ENCODE assay signal across 18 mouse cellular contexts in genomic region chr14:46591753-46592359, GRCm38 (mm10).
DNase-seq lines count a peak whose midpoint lies in the region; ATAC-seq lines count a peak whose summit lies in the region.
"Had no signal": no experiment of that assay in that cellular context is flagged by ENCODE, and none has a peak within 500 bp of the region (broad histone marks: within the 10 kb centered on the region; RNA-seq: fewer than 3 reads in every experiment).

No protein-coding gene starts in this region.

- peaks cover 28% of the 10 kb centered on the region for H3K4me1 ChIP-seq in kidney, embryonic 15.5 days
- H3K4me1 ChIP-seq in neural tube, embryonic 11.5 days (ENCODE audit: control insufficient read depth, insufficient read depth, low read length): no peaks in the 10 kb centered on the region
- no peaks in the 10 kb centered on the region for H3K4me1 ChIP-seq in neural tube, embryonic 14.5 days (ENCODE audit: control insufficient read depth, insufficient read depth, low read length)
- H3K4me1 ChIP-seq: forebrain, embryonic 13.5 days; heart, embryonic 15.5 days had no signal

- H3K27me3 ChIP-seq in kidney, embryonic 15.5 days: no peaks in the 10 kb centered on the region
- no peaks in the 10 kb centered on the region for H3K27me3 ChIP-seq in neural tube, embryonic 11.5 days (ENCODE audit: control insufficient read depth, insufficient read depth, low read length)
- H3K27me3 ChIP-seq in neural tube, embryonic 14.5 days (ENCODE audit: control insufficient read depth, insufficient read depth, low read length): no peaks in the 10 kb centered on the region
- H3K27me3 ChIP-seq: forebrain, embryonic 13.5 days; heart, embryonic 15.5 days had no signal

- 0 out of 2 replicates have a peak, but pooled peaks have one; percentile 40 for ATAC-seq in kidney, embryonic 15.5 days (replicated peaks; ENCODE audit: low FRiP score)
- ATAC-seq in neural tube, embryonic 11.5 days (ENCODE audit: insufficient read depth, low FRiP score, low TSS enrichment): peak; percentile 60
- peak; percentile 86 for ATAC-seq in neural tube, embryonic 14.5 days (ENCODE audit: low read depth)
- ATAC-seq: forebrain, embryonic 13.5 days; forebrain, postnatal 0 days had no signal

- H3K4me2 ChIP-seq in kidney, embryonic 15.5 days: no peak overlapping the region
- no peak overlapping the region for H3K4me2 ChIP-seq in neural tube, embryonic 11.5 days (ENCODE audit: low read depth)
- H3K4me2 ChIP-seq in neural tube, embryonic 14.5 days (ENCODE audit: low read depth, low read length): no peak overlapping the region
- H3K4me2 ChIP-seq: forebrain, embryonic 13.5 days; heart, embryonic 11.5 days; heart, embryonic 15.5 days had no signal

- no peak overlapping the region; the same call in 1 of the 2 replicates for H3K27ac ChIP-seq in kidney, embryonic 15.5 days
- H3K27ac ChIP-seq in neural tube, embryonic 11.5 days (ENCODE audit: low read depth, low read length): no peak overlapping the region
- no peak overlapping the region for H3K27ac ChIP-seq in neural tube, embryonic 14.5 days (ENCODE audit: low read depth, low read length)
- H3K27ac ChIP-seq: embryonic facial prominence, embryonic 10.5 days; forebrain, embryonic 13.5 days; heart, adult 2 months; heart, embryonic 15.5 days had no signal

- H3K9ac ChIP-seq in kidney, embryonic 15.5 days: no peak overlapping the region
- H3K9ac ChIP-seq in neural tube, embryonic 11.5 days (ENCODE audit: low read length): no peak overlapping the region
- no peak overlapping the region for H3K9ac ChIP-seq in neural tube, embryonic 14.5 days (replicated peaks; ENCODE audit: low read depth, low read length)
- H3K9ac ChIP-seq: forebrain, embryonic 13.5 days; forebrain, postnatal 0 days; heart, embryonic 15.5 days had no signal

- no peaks in the 10 kb centered on the region for H3K36me3 ChIP-seq in kidney, embryonic 15.5 days
- no peaks in the 10 kb centered on the region for H3K36me3 ChIP-seq in neural tube, embryonic 11.5 days (ENCODE audit: control insufficient read depth, insufficient read depth, low read length)
- no peaks in the 10 kb centered on the region for H3K36me3 ChIP-seq in neural tube, embryonic 14.5 days (ENCODE audit: control insufficient read depth, insufficient read depth, low read length)
- H3K36me3 ChIP-seq: embryonic facial prominence, embryonic 10.5 days; heart, embryonic 15.5 days had no signal

- DNase-seq in kidney, postnatal 36 days: no peak
- no peak for DNase-seq in neural tube, embryonic 11.5 days (ENCODE audit: low spot score)
- DNase-seq in neural tube, embryonic 10.5 days (ENCODE audit: extremely low spot score, low spot score): no peak
- no peak for DNase-seq in layer of hippocampus, adult 11-12 months (ENCODE audit: low spot score)
- no peak for DNase-seq in adrenal gland, postnatal 25 days
- DNase-seq: adrenal gland, postnatal 14 days; cerebellum, adult 2 months; cerebellum, postnatal 10 days; forebrain, postnatal 0 days; gastrocnemius, postnatal 14 days; heart, adult 2 months; heart, postnatal 14 days had no signal

- no peak overlapping the region for H3K4me3 ChIP-seq in kidney, embryonic 15.5 days (replicated peaks)
- H3K4me3 ChIP-seq in neural tube, embryonic 11.5 days (ENCODE audit: low read depth, low read length): no peak overlapping the region
- no peak overlapping the region for H3K4me3 ChIP-seq in neural tube, embryonic 14.5 days (ENCODE audit: low read depth, low read length)
- H3K4me3 ChIP-seq: embryonic facial prominence, embryonic 10.5 days; forebrain, embryonic 13.5 days; heart, adult 2 months; heart, embryonic 15.5 days had no signal

- H3K9me3 ChIP-seq in kidney, embryonic 15.5 days (replicated peaks): no peaks in the 10 kb centered on the region
- H3K9me3 ChIP-seq in neural tube, embryonic 11.5 days (ENCODE audit: control insufficient read depth, low read length): no peaks in the 10 kb centered on the region
- no peaks in the 10 kb centered on the region for H3K9me3 ChIP-seq in neural tube, embryonic 14.5 days (ENCODE audit: control insufficient read depth, low read length)
- H3K9me3 ChIP-seq: embryonic facial prominence, embryonic 10.5 days; forebrain, embryonic 13.5 days; heart, embryonic 15.5 days had no signal

- WGBS in kidney, embryonic 15.5 days: 21% methylated on average over 12 of the region's 12 CpGs
- WGBS in neural tube, embryonic 11.5 days: 49% methylated on average over 12 of the region's 12 CpGs
- WGBS in neural tube, embryonic 14.5 days: 45% methylated on average over 12 of the region's 12 CpGs
